14 mouse cellular contexts compared by ENCODE assay signal in genomic region chr14:122473211-122473751, GRCm38 (mm10). TPM values are rescaled to one million over a fixed set of nuclear protein-coding genes. Genes with fewer than 3 reads are reported as not detected.
A peak's percentile ranks its signal among the peaks of the same experiment; 100 is the strongest.
DNase-seq lines count a peak whose midpoint lies in the region; ATAC-seq and TF ChIP-seq lines count a peak whose summit lies in the region.
"Had no signal": no experiment of that assay in that cellular context is flagged by ENCODE, and none has a peak within 500 bp of the region (broad histone marks: within the 10 kb centered on the region; RNA-seq: fewer than 3 reads in every experiment).

No protein-coding gene starts in this region.

- H3K4me3 ChIP-seq in lung, embryonic 14.5 days (ENCODE audit: low read depth, low read length) = no peak overlapping the region
- peak overlapping the region; percentile 84 for H3K4me3 ChIP-seq in forebrain, embryonic 11.5 days (ENCODE audit: low read depth, low read length)
- H3K4me3 ChIP-seq in limb, embryonic 13.5 days = peak overlapping the region; percentile 64
- H3K4me3 ChIP-seq in olfactory bulb, adult 2 months (ENCODE audit: insufficient read depth, low read depth, low read length) = peak overlapping the region; percentile 20; the same call in 1 of the 2 replicates

- H3K27ac ChIP-seq in lung, embryonic 14.5 days (ENCODE audit: low read depth) = no peak overlapping the region
- H3K27ac ChIP-seq in forebrain, embryonic 11.5 days (ENCODE audit: low read depth, low read length) = peak overlapping the region; percentile 99
- no peak overlapping the region for H3K27ac ChIP-seq in limb, embryonic 13.5 days
- 0 out of 2 replicates have a peak overlapping the region, but pooled peaks have one; percentile 63 for H3K27ac ChIP-seq in olfactory bulb, adult 2 months (ENCODE audit: insufficient read depth, low read depth, low read length)
- H3K27ac ChIP-seq: heart, embryonic 15.5 days had no signal

- no peak overlapping the region for H3K4me2 ChIP-seq in lung, embryonic 14.5 days
- H3K4me2 ChIP-seq in forebrain, embryonic 11.5 days (ENCODE audit: low read depth, low read length, severe bottlenecking) = peak overlapping the region; percentile 55
- H3K4me2 ChIP-seq in limb, embryonic 13.5 days (replicated peaks) = peak overlapping the region; percentile 80

- no peak for TF ChIP-seq CTCF in lung, embryonic 14.5 days (IDR thresholded peaks at IDR 0.05; ENCODE audit: low read depth)
- no peak for TF ChIP-seq CTCF in olfactory bulb, adult 2 months (IDR thresholded peaks at IDR 0.05; ENCODE audit: insufficient read depth, low read depth, low read length)

- no peak for TF ChIP-seq POLR2A in olfactory bulb, adult 2 months (IDR thresholded peaks at IDR 0.05; ENCODE audit: insufficient read depth, low read depth, low read length)

- no peaks in the 10 kb centered on the region for H3K4me1 ChIP-seq in lung, embryonic 14.5 days (ENCODE audit: insufficient read depth)
- peaks cover 12% of the 10 kb centered on the region; the same call in 1 of the 2 replicates for H3K4me1 ChIP-seq in forebrain, embryonic 11.5 days (replicated peaks; ENCODE audit: control insufficient read depth, insufficient read depth, low read length)
- H3K4me1 ChIP-seq in limb, embryonic 13.5 days = peaks cover 33% of the 10 kb centered on the region
- H3K4me1 ChIP-seq in olfactory bulb, adult 2 months (ENCODE audit: control insufficient read depth, insufficient read depth, low read length) = peaks cover 9% of the 10 kb centered on the region

- H3K9me3 ChIP-seq in lung, embryonic 14.5 days (ENCODE audit: low read depth, low read length) = no peaks in the 10 kb centered on the region
- no peaks in the 10 kb centered on the region for H3K9me3 ChIP-seq in forebrain, embryonic 11.5 days (ENCODE audit: control insufficient read depth, low read length)
- no peaks in the 10 kb centered on the region for H3K9me3 ChIP-seq in limb, embryonic 13.5 days
- H3K9me3 ChIP-seq: heart, embryonic 15.5 days had no signal

- no peak for ATAC-seq in lung, embryonic 14.5 days (ENCODE audit: insufficient read depth)
- ATAC-seq in forebrain, embryonic 11.5 days (replicated peaks; ENCODE audit: low FRiP score) = peak; percentile 10; the same call in 1 of the 2 replicates
- ATAC-seq in limb, embryonic 13.5 days (ENCODE audit: low FRiP score, low read depth) = 0 out of 2 replicates have a peak, but pooled peaks have one; percentile 0
- ATAC-seq: CD4-positive, CD25-positive, alpha-beta regulatory T cell, adult 4 months had no signal

- H3K9ac ChIP-seq in lung, embryonic 14.5 days = no peak overlapping the region
- peak overlapping the region; percentile 68 for H3K9ac ChIP-seq in forebrain, embryonic 11.5 days (ENCODE audit: low read length)
- H3K9ac ChIP-seq in limb, embryonic 13.5 days = no peak overlapping the region
- H3K9ac ChIP-seq: heart, embryonic 15.5 days had no signal

- H3K27me3 ChIP-seq in lung, embryonic 14.5 days (ENCODE audit: insufficient read depth, low read length) = peaks cover 99% of the 10 kb centered on the region
- peaks cover 8% of the 10 kb centered on the region for H3K27me3 ChIP-seq in forebrain, embryonic 11.5 days (ENCODE audit: control insufficient read depth, insufficient read depth, low read length)
- H3K27me3 ChIP-seq in limb, embryonic 13.5 days = peaks cover 87% of the 10 kb centered on the region

- under 1% methylated on average over 17 of the region's 17 CpGs for WGBS in lung, embryonic 14.5 days
- 2% methylated on average over 17 of the region's 17 CpGs for WGBS in forebrain, embryonic 11.5 days
- WGBS in limb, embryonic 13.5 days = 2% methylated on average over 17 of the region's 17 CpGs
- WGBS in olfactory bulb, adult 2 months = 43% methylated on average over 17 of the region's 17 CpGs

- peak; percentile 9 for DNase-seq in lung, embryonic 14.5 days
- no peak for DNase-seq in lung, postnatal 4 days
- DNase-seq in forebrain, embryonic 11.5 days (ENCODE audit: low spot score) = peak; percentile 72
- DNase-seq in spleen, adult 12 weeks (ENCODE audit: low spot score) = no peak
- no peak for DNase-seq in frontal cortex, postnatal 14 days (ENCODE audit: low spot score in 2 of 2)
- no peak for DNase-seq in ovary, postnatal 10 days (ENCODE audit: low spot score)
- DNase-seq: adrenal gland, adult 8-10 months had no signal

- no peaks in the 10 kb centered on the region for H3K36me3 ChIP-seq in lung, embryonic 14.5 days (ENCODE audit: insufficient read depth)
- H3K36me3 ChIP-seq in forebrain, embryonic 11.5 days (ENCODE audit: control insufficient read depth, insufficient read depth, low read length) = no peaks in the 10 kb centered on the region
- H3K36me3 ChIP-seq in limb, embryonic 13.5 days = no peaks in the 10 kb centered on the region
- H3K36me3 ChIP-seq: heart, embryonic 15.5 days had no signal

RNA-seq across cellular contexts. Expression of gene Zic2, which starts 2.0 kb away (rescaled TPM):
- not detected in 2 replicates for polyA plus RNA-seq in lung, embryonic 14.5 days (2014; fragmentation: Nextera tagmentation; extraction: Ambion mirVana)
- 10.3 and 11.4 TPM in 2 replicates for polyA plus RNA-seq in forebrain, embryonic 11.5 days (2014; fragmentation: Nextera tagmentation; extraction: Ambion mirVana)
- polyA plus RNA-seq in limb, embryonic 13.5 days (2015; fragmentation: Nextera tagmentation; extraction: Ambion mirVana) = 2.8 and 3.2 TPM in 2 replicates
- not detected in 2 replicates for polyA plus RNA-seq in olfactory bulb, adult 2 months (2012; ENCODE audit: insufficient read depth, insufficient read length, low replicate concordance, missing spikeins)
- polyA plus RNA-seq: CD4-positive, CD25-positive, alpha-beta regulatory T cell, adult 4 months; heart, embryonic 15.5 days; large intestine, adult 2 months; liver, embryonic 16.5 days had no signal

RNA-seq across cellular contexts. Expression of gene Zic5, which starts 7.8 kb away (rescaled TPM):
- not detected in 2 replicates for polyA plus RNA-seq in lung, embryonic 14.5 days (2014; fragmentation: Nextera tagmentation; extraction: Ambion mirVana)
- polyA plus RNA-seq in forebrain, embryonic 11.5 days (2014; fragmentation: Nextera tagmentation; extraction: Ambion mirVana) = 28.6 and 30.0 TPM in 2 replicates
- polyA plus RNA-seq in limb, embryonic 13.5 days (2015; fragmentation: Nextera tagmentation; extraction: Ambion mirVana) = 2.3 and 2.6 TPM in 2 replicates
- not detected in 2 replicates for polyA plus RNA-seq in olfactory bulb, adult 2 months (2012; ENCODE audit: insufficient read depth, insufficient read length, low replicate concordance, missing spikeins)
- polyA plus RNA-seq: CD4-positive, CD25-positive, alpha-beta regulatory T cell, adult 4 months; large intestine, adult 2 months; liver, embryonic 16.5 days had no signal

RNA-seq across cellular contexts. Expression of gene Gm10837, which starts 17.1 kb away (rescaled TPM):
- not detected in 2 replicates for polyA plus RNA-seq in lung, embryonic 14.5 days (2014; fragmentation: Nextera tagmentation; extraction: Ambion mirVana)
- 0.29 and 0.48 TPM in 2 replicates for polyA plus RNA-seq in forebrain, embryonic 11.5 days (2014; fragmentation: Nextera tagmentation; extraction: Ambion mirVana)
- not detected in 2 replicates for polyA plus RNA-seq in limb, embryonic 13.5 days (2015; fragmentation: Nextera tagmentation; extraction: Ambion mirVana)
- polyA plus RNA-seq in olfactory bulb, adult 2 months (2012; ENCODE audit: insufficient read depth, insufficient read length, low replicate concordance, missing spikeins) = not detected in 2 replicates
- polyA plus RNA-seq: CD4-positive, CD25-positive, alpha-beta regulatory T cell, adult 4 months; heart, embryonic 15.5 days; large intestine, adult 2 months; liver, embryonic 16.5 days; testis, adult 2 months had no signal

RNA-seq across cellular contexts. Expression of gene Gm5089, which starts 22.4 kb away (rescaled TPM):
- not detected in 2 replicates for polyA plus RNA-seq in lung, embryonic 14.5 days (2014; fragmentation: Nextera tagmentation; extraction: Ambion mirVana)
- polyA plus RNA-seq in forebrain, embryonic 11.5 days (2014; fragmentation: Nextera tagmentation; extraction: Ambion mirVana) = 1.7 and 2.4 TPM in 2 replicates
- polyA plus RNA-seq in limb, embryonic 13.5 days (2015; fragmentation: Nextera tagmentation; extraction: Ambion mirVana) = 0.18 and 0.37 TPM in 2 replicates
- polyA plus RNA-seq in olfactory bulb, adult 2 months (2012; ENCODE audit: insufficient read depth, insufficient read length, low replicate concordance, missing spikeins) = not detected in 2 replicates
- polyA plus RNA-seq: CD4-positive, CD25-positive, alpha-beta regulatory T cell, adult 4 months; heart, embryonic 15.5 days; large intestine, adult 2 months; liver, embryonic 16.5 days; testis, adult 2 months had no signal

Comparison
In these comparisons a context has a peak if more than half of its experiments do, and no peak if none do; other contexts are left out.
1. DNase-seq: peak in lung, embryonic 14.5 days (single experiment) and forebrain, embryonic 11.5 days (single experiment); none in lung, postnatal 4 days (0 of 2), spleen, adult 12 weeks (single experiment), frontal cortex, postnatal 14 days (0 of 2) and ovary, postnatal 10 days (single experiment).
2. H3K27ac ChIP-seq: peak in forebrain, embryonic 11.5 days (single experiment) and olfactory bulb, adult 2 months (single experiment); none in lung, embryonic 14.5 days (single experiment) and limb, embryonic 13.5 days (single experiment).